Mouse (Mus musculus) heart, embryonic 12.5 days (tissue): Measurements from ENCODE around the gene Rpl35a. TPM values are rescaled to one million over a fixed set of nuclear protein-coding genes. Genes with fewer than 3 reads are reported as not detected.
"Not testable (repeated sequence)": the region's sequence is repeated elsewhere in the genome, so short reads cannot be mapped to it uniquely, and the experiment has no call there.

ENCODE experiments used
- ATAC-seq: fragments of 200-750 bp; cut with Nextera tagmentation; 2 replicates; pipeline ENCODE4 v1.8.0; 2017; ENCODE audit warnings: moderate TSS enrichment, moderate library complexity; ENCODE audit not compliant: insufficient number of reproducible peaks, low FRiP score
- H3K27ac ChIP-seq: fragments of 300-500 bp; sonication (generic); 2 replicates; pipeline ENCODE4 v1.5.1; 2016; ENCODE audit warnings: mild to moderate bottlenecking, moderate library complexity; ENCODE audit not compliant: poor library complexity, severe bottlenecking
- H3K27me3 ChIP-seq: fragments of 300-500 bp; sonication (generic); replicated peaks from 2 replicates; pipeline ENCODE4 v1.6.1; 2016; ENCODE audit warnings: mild to moderate bottlenecking, moderate library complexity
- H3K36me3 ChIP-seq: fragments of 300-500 bp; sonication (generic); 2 replicates; pipeline ENCODE4 v1.6.1; 2016; ENCODE audit warnings: mild to moderate bottlenecking, moderate library complexity
- H3K4me1 ChIP-seq: fragments of 300-500 bp; sonication (generic); replicated peaks from 2 replicates; pipeline ENCODE4 v1.6.1; 2016; ENCODE audit warnings: mild to moderate bottlenecking
- H3K4me2 ChIP-seq: fragments of 300-500 bp; sonication (generic); 2 replicates; pipeline ENCODE4 v1.6.1; 2016; ENCODE audit warnings: mild to moderate bottlenecking, moderate library complexity
- H3K4me3 ChIP-seq: fragments of 300-500 bp; sonication (generic); 2 replicates; pipeline ENCODE4 v1.5.1; 2016; ENCODE audit warnings: mild to moderate bottlenecking
- H3K9ac ChIP-seq: fragments of 300-500 bp; sonication (generic); 2 replicates; pipeline ENCODE4 v1.6.1; 2016; ENCODE audit warnings: mild to moderate bottlenecking, moderate library complexity
- H3K9me3 ChIP-seq: fragments of 300-500 bp; sonication (generic); replicated peaks from 2 replicates; pipeline ENCODE4 v1.6.1; 2016; ENCODE audit warnings: mild to moderate bottlenecking, moderate library complexity
- WGBS: fragments of 180-500 bp; shearing (Covaris S2); methylation state at CpG from one replicate; pipeline ENCODE4 v1.1.7; 2016; 5-methylcytosine and 5-hydroxymethylcytosine counted together
- polyA plus RNA-seq: library from polyadenylated mRNA; unstranded; fragments of >200 nt; fragmentation: Nextera tagmentation; extraction: Ambion mirVana; gene quantifications from 2 replicates; pipeline ENCODE4 v1.2.1, GENCODE M21; 2016

Gene Rpl35a
- polyA plus RNA-seq, 1 experiment from 2014 or later = 660 TPM

GRCm38 (mm10) chr16:33023750-33024149 lies 32.5 kb upstream of the Rpl35a start:
- H3K4me1 ChIP-seq = 0 out of 2 replicates have a peak, but pooled peaks cover 3% of the 10 kb centered on the region
- peak; percentile 69; the same call in 1 of the 2 replicates for ATAC-seq

GRCm38 (mm10) chr16:33024456-33025104 lies 31.7 kb upstream of the Rpl35a start:
- no peaks in the 10 kb centered on the region for H3K9me3 ChIP-seq
- H3K36me3 ChIP-seq = no peaks in the 10 kb centered on the region
- H3K27me3 ChIP-seq = no peaks in the 10 kb centered on the region
- no peak overlapping the region for H3K27ac ChIP-seq
- H3K4me2 ChIP-seq = no peak overlapping the region
- ATAC-seq = no peak
- H3K4me1 ChIP-seq = 0 out of 2 replicates have a peak, but pooled peaks cover 3% of the 10 kb centered on the region
- no peak overlapping the region for H3K4me3 ChIP-seq
- WGBS = 63% methylated on average over 8 of the region's 8 CpGs
- no peak overlapping the region for H3K9ac ChIP-seq

More at GRCm38 (mm10) chr16:33023750-33024149, 32.5 kb upstream of the Rpl35a start:
- Histone ChIP-seq H3K27ac (no peak overlapping the region), H3K9ac (no peak overlapping the region), H3K9me3 (no peaks in the 10 kb centered on the region), H3K4me3 (no peak overlapping the region), H3K36me3 (no peaks in the 10 kb centered on the region), H3K27me3 (no peaks in the 10 kb centered on the region), H3K4me2 (no peak overlapping the region)
- 4% methylated on average over 4 of the region's 4 CpGs for WGBS

GRCm38 (mm10) chr16:33026357-33026756 lies 29.9 kb upstream of the Rpl35a start:
- no peak overlapping the region for H3K27ac ChIP-seq
- 0 out of 2 replicates have a peak, but pooled peaks cover 3% of the 10 kb centered on the region for H3K4me1 ChIP-seq
- 79% methylated on average over 7 of the region's 7 CpGs for WGBS
- no peak for ATAC-seq
- H3K9me3 ChIP-seq = no peaks in the 10 kb centered on the region
- H3K36me3 ChIP-seq = no peaks in the 10 kb centered on the region
- H3K9ac ChIP-seq = no peak overlapping the region
- H3K4me2 ChIP-seq = no peak overlapping the region
- H3K4me3 ChIP-seq = no peak overlapping the region
- no peaks in the 10 kb centered on the region for H3K27me3 ChIP-seq

- H3K27me3 ChIP-seq = no peaks in the 10 kb centered on the region
- no peak overlapping the region for H3K4me3 ChIP-seq
- H3K9ac ChIP-seq = no peak overlapping the region
- no peaks in the 10 kb centered on the region for H3K36me3 ChIP-seq
- H3K27ac ChIP-seq = no peak overlapping the region
- no peaks in the 10 kb centered on the region for H3K9me3 ChIP-seq
- no peak overlapping the region for H3K4me2 ChIP-seq
- peaks cover 15% of the 10 kb centered on the region for H3K4me1 ChIP-seq
- ATAC-seq = no peak
- WGBS = 73% methylated on average over 4 of the region's 4 CpGs
Observed at GRCm38 (mm10) chr16:33036006-33036405, 20.2 kb upstream of the Rpl35a start.

- Histone ChIP-seq H3K4me3 (no peak overlapping the region), H3K36me3 (no peaks in the 10 kb centered on the region), H3K27ac (no peak overlapping the region), H3K4me1 (peaks cover 11% of the 10 kb centered on the region), H3K9me3 (no peaks in the 10 kb centered on the region), H3K9ac (no peak overlapping the region), H3K27me3 (no peaks in the 10 kb centered on the region), H3K4me2 (no peak overlapping the region)
- 85% methylated on average over 1 of the region's 1 CpGs for WGBS
- no peak for ATAC-seq
Observed at GRCm38 (mm10) chr16:33042682-33043081, 13.6 kb upstream of the Rpl35a start.

GRCm38 (mm10) chr16:33043268-33043667 lies 13.0 kb upstream of the Rpl35a start:
- H3K4me1 ChIP-seq = peaks cover 11% of the 10 kb centered on the region
- no peak for ATAC-seq
- no peak overlapping the region for H3K4me3 ChIP-seq
- H3K27ac ChIP-seq = no peak overlapping the region; the same call in 1 of the 2 replicates
- no peak overlapping the region for H3K9ac ChIP-seq
- no peaks in the 10 kb centered on the region for H3K36me3 ChIP-seq
- H3K4me2 ChIP-seq = no peak overlapping the region
- no peaks in the 10 kb centered on the region for H3K27me3 ChIP-seq
- H3K9me3 ChIP-seq = no peaks in the 10 kb centered on the region
- 56% methylated on average over 2 of the region's 2 CpGs for WGBS

- 84% methylated on average over 1 of the region's 1 CpGs for WGBS
- Histone ChIP-seq H3K9me3 (no peaks in the 10 kb centered on the region), H3K4me2 (no peak overlapping the region), H3K27ac (no peak overlapping the region), H3K27me3 (no peaks in the 10 kb centered on the region), H3K9ac (no peak overlapping the region), H3K36me3 (no peaks in the 10 kb centered on the region), H3K4me1 (no peaks in the 10 kb centered on the region), H3K4me3 (no peak overlapping the region)
- ATAC-seq = no peak
Observed at GRCm38 (mm10) chr16:33048004-33048403, 8.2 kb upstream of the Rpl35a start.

- Histone ChIP-seq H3K9ac (no peak overlapping the region), H3K9me3 (no peaks in the 10 kb centered on the region), H3K27me3 (no peaks in the 10 kb centered on the region), H3K27ac (no peak overlapping the region), H3K36me3 (no peaks in the 10 kb centered on the region), H3K4me1 (no peaks in the 10 kb centered on the region), H3K4me2 (no peak overlapping the region), H3K4me3 (no peak overlapping the region)
- WGBS = 64% methylated on average over 2 of the region's 2 CpGs
- no peak for ATAC-seq
Observed at GRCm38 (mm10) chr16:33048686-33049085, 7.6 kb upstream of the Rpl35a start.

- Histone ChIP-seq H3K4me3 (no peak overlapping the region), H3K27ac (no peak overlapping the region), H3K27me3 (no peaks in the 10 kb centered on the region), H3K4me1 (no peaks in the 10 kb centered on the region), H3K9me3 (no peaks in the 10 kb centered on the region), H3K9ac (no peak overlapping the region), H3K4me2 (no peak overlapping the region), H3K36me3 (no peaks in the 10 kb centered on the region)
- 84% methylated on average over 16 of the region's 16 CpGs for WGBS
- no peak for ATAC-seq
Observed at GRCm38 (mm10) chr16:33049809-33050208, 6.4 kb upstream of the Rpl35a start.

- H3K4me1 ChIP-seq = peaks cover 7% of the 10 kb centered on the region
- no peak overlapping the region for H3K9ac ChIP-seq
- H3K9me3 ChIP-seq = no peaks in the 10 kb centered on the region
- no peak overlapping the region for H3K4me3 ChIP-seq
- H3K27ac ChIP-seq = no peak overlapping the region
- no peaks in the 10 kb centered on the region for H3K27me3 ChIP-seq
- ATAC-seq = no peak
- H3K36me3 ChIP-seq = peaks cover 3% of the 10 kb centered on the region
- no peak overlapping the region for H3K4me2 ChIP-seq
- WGBS = 63% methylated on average over 5 of the region's 5 CpGs
Observed at GRCm38 (mm10) chr16:33053141-33053540, 3.1 kb upstream of the Rpl35a start.

GRCm38 (mm10) chr16:33054927-33055326 lies 1.3 kb upstream of the Rpl35a start:
- ATAC-seq, H3K4me2 ChIP-seq, H3K4me3 ChIP-seq, H3K27me3 ChIP-seq, H3K27ac ChIP-seq, H3K9me3 ChIP-seq, H3K9ac ChIP-seq: not testable (repeated sequence)
- WGBS = 69% methylated on average over 2 of the region's 2 CpGs
- peaks cover 10% of the 10 kb centered on the region for H3K4me1 ChIP-seq
- H3K36me3 ChIP-seq = peaks cover 21% of the 10 kb centered on the region

- 19% methylated on average over 10 of the region's 10 CpGs for WGBS
- Histone ChIP-seq H3K9ac (peak overlapping the region; percentile 65), H3K4me2 (peak overlapping the region; percentile 72), H3K36me3 (peaks cover 28% of the 10 kb centered on the region), H3K9me3 (no peaks in the 10 kb centered on the region), H3K27me3 (no peaks in the 10 kb centered on the region), H3K4me1 (peaks cover 10% of the 10 kb centered on the region), H3K27ac (no peak overlapping the region), H3K4me3 (peak overlapping the region; percentile 93)
- ATAC-seq = peak; percentile 21; the same call in 1 of the 2 replicates
Observed at GRCm38 (mm10) chr16:33055655-33056054, 598 bp upstream of the Rpl35a start.
